Mouse (Mus musculus) forebrain, embryonic 16.5 days (tissue): ENCODE results near the gene Bcar3. TPM values are rescaled to one million over a fixed set of nuclear protein-coding genes. Genes with fewer than 3 reads are reported as not detected.

Experiments used
- ATAC-seq: fragments of 200-750 bp; cut with Nextera tagmentation; 2 replicates; pipeline ENCODE4 v1.8.0; 2017; ENCODE audit warnings: mild to moderate bottlenecking, moderate library complexity
- H3K27ac ChIP-seq: fragments of 300-500 bp; sonication (generic); 2 replicates; pipeline ENCODE4 v1.5.1; 2014; ENCODE audit warnings: low read length, control low read depth
- H3K27me3 ChIP-seq: fragments of 300-500 bp; sonication (generic); replicated peaks from 2 replicates; pipeline ENCODE4 v1.6.1; 2014; ENCODE audit warnings: low read length; ENCODE audit not compliant: control insufficient read depth, insufficient read depth
- H3K36me3 ChIP-seq: fragments of 300-500 bp; sonication (generic); 2 replicates; pipeline ENCODE4 v1.6.1; 2014; ENCODE audit not compliant: control insufficient read depth, insufficient read depth
- H3K4me1 ChIP-seq: fragments of 300-500 bp; sonication (generic); replicated peaks from 2 replicates; pipeline ENCODE4 v1.6.1; 2014; ENCODE audit warnings: low read length; ENCODE audit not compliant: control insufficient read depth, insufficient read depth
- H3K4me2 ChIP-seq: fragments of 300-500 bp; sonication (generic); 2 replicates; pipeline ENCODE4 v1.6.1; 2014; ENCODE audit warnings: mild to moderate bottlenecking, low read length, control low read depth
- H3K4me3 ChIP-seq: fragments of 300-500 bp; sonication (generic); replicated peaks from 2 replicates; pipeline ENCODE4 v1.5.1; 2014; ENCODE audit warnings: mild to moderate bottlenecking, low read length, control low read depth
- H3K9ac ChIP-seq: fragments of 300-500 bp; sonication (generic); replicated peaks from 2 replicates; pipeline ENCODE4 v1.6.1; 2014; ENCODE audit warnings: low read depth, low read length, control low read depth
- H3K9me3 ChIP-seq: fragments of 300-500 bp; sonication (generic); 2 replicates; pipeline ENCODE4 v1.6.1; 2016; ENCODE audit warnings: low read length; ENCODE audit not compliant: control insufficient read depth
- WGBS: fragments of 180-500 bp; shearing (Covaris S2); extraction: QIAGEN DNeasy Blood & Tissue Kit; methylation state at CpG from one replicate; pipeline ENCODE4 v1.1.7; 2014; 5-methylcytosine and 5-hydroxymethylcytosine counted together
- polyA plus RNA-seq: library from polyadenylated mRNA; unstranded; fragments of >200 nt; fragmentation: Nextera tagmentation; extraction: Ambion mirVana; gene quantifications from 2 replicates; pipeline ENCODE4 v1.2.1, GENCODE M21; 2015

Bcar3 gene
- polyA plus RNA-seq, 1 experiment from 2014 or later = 5.3 TPM

DNA sequence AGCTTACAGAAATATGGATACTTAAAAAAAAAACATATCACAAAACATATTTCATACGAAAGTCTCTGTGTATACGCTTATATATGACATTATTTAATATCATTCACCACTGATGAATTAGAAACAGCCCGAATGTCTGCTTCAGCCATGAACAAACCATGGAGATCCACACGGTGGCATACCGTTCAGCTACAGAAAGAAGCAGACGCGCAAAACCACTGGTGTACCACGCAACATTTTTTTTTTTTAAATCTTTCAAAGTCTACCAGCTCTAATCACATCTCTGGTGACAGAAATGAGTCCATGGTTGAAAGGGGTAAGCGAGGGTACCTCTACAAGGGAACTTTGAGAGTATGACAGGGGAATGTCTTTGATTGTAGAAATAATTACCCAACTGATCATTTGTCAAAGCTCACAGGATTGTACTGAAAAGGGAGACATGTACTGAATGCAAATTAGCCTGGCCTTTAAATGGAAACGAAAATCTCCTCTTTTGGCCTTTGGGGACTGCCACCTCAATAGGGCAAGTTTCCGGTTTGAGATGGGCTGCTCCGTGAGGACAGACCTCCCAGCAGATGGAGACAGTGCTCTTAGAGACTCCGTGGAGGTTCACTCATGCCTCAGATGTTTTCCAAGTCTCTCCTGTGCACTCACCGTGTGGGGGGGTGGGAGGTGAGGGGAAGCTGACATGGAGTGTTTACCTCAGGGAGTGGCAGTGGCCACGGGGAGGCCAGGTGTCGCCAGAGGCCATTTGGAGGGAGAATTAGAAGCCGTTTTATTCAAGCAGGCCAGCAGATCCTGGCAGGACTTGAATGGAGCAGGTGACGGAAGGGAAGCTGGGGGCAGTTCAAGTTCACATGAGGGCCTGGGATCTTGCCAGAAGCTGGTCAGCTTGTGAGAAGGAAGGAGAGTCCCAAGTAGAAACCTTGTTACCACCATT, 168.3 kb downstream of the Bcar3 start:
- Histone ChIP-seq H3K9me3 (no peaks in the 10 kb centered on the region), H3K27me3 (no peaks in the 10 kb centered on the region), H3K36me3 (no peaks in the 10 kb centered on the region), H3K4me2 (peak overlapping the region; percentile 25), H3K9ac (no peak overlapping the region), H3K27ac (0 out of 2 replicates have a peak overlapping the region, but pooled peaks have one; percentile 17), H3K4me3 (no peak overlapping the region), H3K4me1 (peaks cover 36% of the 10 kb centered on the region)
- 12% methylated on average over 18 of the region's 18 CpGs for WGBS
- ATAC-seq = peak; percentile 45

DNA sequence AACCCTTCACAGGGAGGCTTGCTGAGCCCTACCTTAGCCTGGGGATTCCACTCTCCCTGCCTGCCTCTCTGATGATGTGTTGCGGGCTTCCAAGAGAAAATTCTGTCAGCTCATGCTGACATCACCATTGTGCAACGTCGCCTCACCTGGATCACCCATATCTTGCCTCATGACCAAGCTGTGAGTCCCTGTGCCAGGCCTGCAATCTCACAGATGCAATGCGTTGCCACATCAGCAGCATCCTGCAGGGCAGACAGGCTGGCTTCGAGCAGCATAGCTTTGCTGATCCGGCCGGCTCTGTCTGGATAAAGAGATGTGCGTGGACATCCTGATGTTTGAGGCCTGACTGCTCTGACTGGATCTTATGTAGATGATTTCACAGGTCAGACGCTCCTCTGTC, 169.2 kb downstream of the Bcar3 start:
- no peak for ATAC-seq
- no peak overlapping the region for H3K4me3 ChIP-seq
- no peak overlapping the region for H3K27ac ChIP-seq
- no peaks in the 10 kb centered on the region for H3K27me3 ChIP-seq
- 68% methylated on average over 9 of the region's 9 CpGs for WGBS
- H3K9ac ChIP-seq = no peak overlapping the region
- no peaks in the 10 kb centered on the region for H3K9me3 ChIP-seq
- no peak overlapping the region for H3K4me2 ChIP-seq
- H3K4me1 ChIP-seq = peaks cover 34% of the 10 kb centered on the region
- H3K36me3 ChIP-seq = no peaks in the 10 kb centered on the region

- H3K4me2 ChIP-seq = no peak overlapping the region
- no peak overlapping the region for H3K27ac ChIP-seq
- no peak overlapping the region for H3K4me3 ChIP-seq
- H3K9me3 ChIP-seq = no peaks in the 10 kb centered on the region
- ATAC-seq = no peak
- WGBS = 48% methylated on average over 9 of the region's 9 CpGs
- H3K36me3 ChIP-seq = no peaks in the 10 kb centered on the region
- no peak overlapping the region for H3K9ac ChIP-seq
- H3K27me3 ChIP-seq = no peaks in the 10 kb centered on the region
- H3K4me1 ChIP-seq = peaks cover 22% of the 10 kb centered on the region
These were observed 172.3 kb downstream of the Bcar3 start for GRCm38 (mm10) chr3:122466100-122466730.

GRCm38 (mm10) chr3:122467977-122468376, 174.0 kb downstream of the Bcar3 start:
- H3K9me3 ChIP-seq = no peaks in the 10 kb centered on the region
- no peaks in the 10 kb centered on the region for H3K27me3 ChIP-seq
- no peak overlapping the region for H3K4me2 ChIP-seq
- no peak overlapping the region for H3K4me3 ChIP-seq
- 55% methylated on average over 2 of the region's 2 CpGs for WGBS
- ATAC-seq = no peak
- no peak overlapping the region for H3K9ac ChIP-seq
- no peaks in the 10 kb centered on the region for H3K36me3 ChIP-seq
- H3K4me1 ChIP-seq = peaks cover 5% of the 10 kb centered on the region; the same call in 1 of the 2 replicates
- H3K27ac ChIP-seq = no peak overlapping the region

DNA sequence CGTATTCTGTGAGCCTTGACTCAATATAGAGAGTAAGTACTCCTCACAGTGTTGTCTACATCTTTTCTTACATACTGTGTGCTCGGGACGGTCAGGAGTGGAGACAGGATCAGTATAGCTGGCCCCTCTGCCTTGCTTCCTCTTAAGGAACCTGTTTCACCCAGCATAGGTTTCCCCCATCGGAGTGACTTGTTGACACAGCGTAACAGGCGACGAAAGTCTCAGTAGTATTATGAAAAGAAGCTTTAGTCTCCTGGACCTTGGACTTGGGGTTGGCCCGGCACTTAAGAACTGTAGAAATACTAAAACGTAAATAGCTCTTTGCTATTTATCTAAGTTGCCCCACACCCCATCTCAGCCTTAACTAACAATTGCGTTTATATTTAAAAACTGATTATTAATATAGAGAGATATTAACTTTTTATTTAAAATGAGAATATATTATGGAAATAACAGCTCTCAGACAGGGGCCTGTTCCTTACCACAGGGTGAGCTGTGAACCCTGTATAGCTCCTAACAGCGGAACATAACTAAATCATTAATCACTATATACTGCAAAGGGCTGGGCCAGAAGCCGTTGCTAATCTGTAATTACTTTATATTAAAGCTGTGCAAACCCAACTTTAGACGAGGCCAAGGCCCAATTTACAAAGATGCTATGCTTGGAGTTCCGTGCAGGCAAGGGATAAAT, 176.5 kb downstream of the Bcar3 start:
- Histone ChIP-seq H3K9ac (no peak overlapping the region), H3K4me2 (no peak overlapping the region), H3K27me3 (no peaks in the 10 kb centered on the region), H3K4me3 (no peak overlapping the region), H3K9me3 (no peaks in the 10 kb centered on the region), H3K36me3 (no peaks in the 10 kb centered on the region), H3K27ac (no peak overlapping the region), H3K4me1 (peaks cover 4% of the 10 kb centered on the region)
- ATAC-seq = no peak
- 90% methylated on average over 14 of the region's 14 CpGs for WGBS

- no peak for ATAC-seq
- 71% methylated on average over 12 of the region's 12 CpGs for WGBS
- no peak overlapping the region for H3K4me3 ChIP-seq
- H3K27me3 ChIP-seq = no peaks in the 10 kb centered on the region
- no peaks in the 10 kb centered on the region for H3K36me3 ChIP-seq
- no peak overlapping the region for H3K4me2 ChIP-seq
- no peaks in the 10 kb centered on the region for H3K9me3 ChIP-seq
- no peak overlapping the region for H3K9ac ChIP-seq
- no peak overlapping the region for H3K27ac ChIP-seq
- peaks cover 11% of the 10 kb centered on the region for H3K4me1 ChIP-seq
These were observed 177.2 kb downstream of the Bcar3 start for GRCm38 (mm10) chr3:122471017-122471721.

DNA sequence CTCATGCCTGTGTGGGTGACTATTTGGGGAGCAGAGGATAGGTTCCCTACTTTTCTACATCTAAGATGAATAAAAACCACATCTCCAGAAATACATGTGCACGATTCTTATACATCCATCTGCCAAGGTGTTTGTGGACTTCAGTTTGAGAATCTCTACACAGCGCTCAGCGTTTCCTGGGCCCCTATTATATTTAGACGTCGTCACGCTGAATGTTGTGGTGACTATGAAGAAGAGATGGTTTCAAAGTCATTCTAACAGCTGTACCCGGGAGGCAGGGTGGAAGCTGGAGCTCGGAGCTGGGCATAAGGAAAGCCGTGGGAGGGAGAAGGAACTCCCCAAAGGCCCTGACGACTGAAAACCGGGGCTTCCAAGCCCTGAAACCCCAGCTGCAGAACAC, 178.5 kb downstream of the Bcar3 start:
- no peak overlapping the region for H3K27ac ChIP-seq
- H3K4me2 ChIP-seq = no peak overlapping the region
- H3K36me3 ChIP-seq = no peaks in the 10 kb centered on the region
- no peaks in the 10 kb centered on the region for H3K9me3 ChIP-seq
- WGBS = 86% methylated on average over 11 of the region's 11 CpGs
- H3K4me3 ChIP-seq = no peak overlapping the region
- no peak overlapping the region for H3K9ac ChIP-seq
- ATAC-seq = no peak
- peaks cover 24% of the 10 kb centered on the region for H3K4me1 ChIP-seq
- H3K27me3 ChIP-seq = no peaks in the 10 kb centered on the region

- no peak overlapping the region for H3K4me2 ChIP-seq
- H3K27ac ChIP-seq = no peak overlapping the region
- WGBS = 88% methylated on average over 11 of the region's 11 CpGs
- no peaks in the 10 kb centered on the region for H3K27me3 ChIP-seq
- no peak for ATAC-seq
- no peaks in the 10 kb centered on the region for H3K9me3 ChIP-seq
- peaks cover 31% of the 10 kb centered on the region for H3K4me1 ChIP-seq
- H3K9ac ChIP-seq = no peak overlapping the region
- H3K36me3 ChIP-seq = no peaks in the 10 kb centered on the region
- no peak overlapping the region for H3K4me3 ChIP-seq
These were observed 179.6 kb downstream of the Bcar3 start for GRCm38 (mm10) chr3:122473523-122474034.
